Mouse (Mus musculus) stomach, postnatal 0 days (tissue): ENCODE data around the gene Tkt.

ENCODE experiments used
- CTCF ChIP-seq: IDR thresholded peaks from 2 replicates; pipeline ENCODE4 v1.5.1; 2016; ENCODE audit warnings: antibody characterized with exemption, low read depth, mild to moderate bottlenecking, moderate library complexity
- EP300 ChIP-seq: optimal IDR thresholded peaks from 2 replicates; pipeline ENCODE3; 2016; ENCODE audit warnings: antibody characterized with exemption

DNA sequence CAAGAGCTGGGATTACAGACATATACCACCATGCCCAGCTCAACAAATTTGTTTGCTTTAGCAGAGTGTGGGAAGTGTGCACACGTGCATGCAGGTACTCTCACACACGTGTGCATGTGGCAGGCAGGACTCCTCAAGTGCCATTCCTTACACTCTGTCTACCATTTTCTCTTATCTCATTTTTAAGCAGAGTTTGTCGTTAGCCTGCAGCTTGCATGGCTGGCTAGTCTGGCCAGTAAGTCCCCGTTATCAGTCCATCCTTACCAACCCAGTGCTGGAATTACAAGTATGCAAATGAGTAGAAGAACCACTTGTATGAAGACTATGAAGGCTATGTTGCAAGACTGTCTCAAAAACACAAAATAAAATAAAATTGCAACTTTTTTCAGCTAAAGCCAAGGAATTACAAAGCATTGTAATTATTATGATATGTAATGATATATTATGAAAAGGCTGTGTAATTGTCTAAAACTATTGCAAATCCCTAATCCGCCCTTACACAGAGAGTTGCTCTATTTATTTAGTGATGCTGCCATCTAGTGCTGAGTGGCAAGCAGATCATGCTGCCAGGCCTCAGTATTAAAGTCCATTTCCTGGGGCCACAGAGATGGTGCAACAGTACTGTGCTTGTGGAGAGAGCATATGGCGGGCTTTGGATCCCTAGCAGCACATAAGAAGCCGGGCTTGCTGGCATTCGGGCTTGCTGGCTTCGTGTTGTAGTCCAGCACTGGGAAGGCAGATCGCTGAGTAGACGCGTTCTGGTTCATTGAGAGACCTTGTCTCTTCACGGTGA is 32.0 kb upstream of the Tkt start:
- no peak for TF ChIP-seq EP300
- peak; percentile 81 for TF ChIP-seq CTCF
